Mouse (Mus musculus): Measurements from ENCODE around the gene Ppfia1. TPM values are rescaled to one million over a fixed set of nuclear protein-coding genes. Genes with fewer than 3 reads are reported as not detected.

Gene Ppfia1
- 101 TPM for total RNA-seq (2023)

GRCm38 (mm10) chr7:144553237-144554122 is at the start of gene Ppfia1:
Ppfia1 (minus strand) TSS chr7:144553729.

GRCm38 (mm10) chr7:144582284-144582980 is 28.9 kb upstream of the Ppfia1 start, which contains the start of gene Fadd:
Fadd (minus strand) TSS chr7:144582463.

GRCm38 (mm10) chr7:144470545-144471059 is 82.9 kb downstream of the Ppfia1 start, which contains the start of gene Cttn:
Cttn (minus strand) TSS chr7:144471009.

Other genes with a start within 250 kb of the Ppfia1 start
- gene Cttn, start 82.7 kb downstream of the Ppfia1 start, total RNA-seq (2023), result 3.7 TPM
- 6.0 TPM for gene Fadd, start 28.7 kb upstream of the Ppfia1 start, total RNA-seq (2023)
- 1.7 TPM for gene Ano1, start 198.2 kb upstream of the Ppfia1 start, total RNA-seq (2023)

Measured in CD4-positive naive resting alpha-beta T cell, adult 57 days (primary cell).